Mouse (Mus musculus) thymus, postnatal 0 days (tissue): ENCODE data around the gene Rpain. TPM values are rescaled to one million over a fixed set of nuclear protein-coding genes. Genes with fewer than 3 reads are reported as not detected.

Source experiments
- DNase-seq: peaks from one replicate; pipeline ENCODE4 v3.0.0-alpha.2; 2015; ENCODE audit warnings: low spot score
- polyA plus RNA-seq: library from polyadenylated mRNA; unstranded; fragments of >200 nt; fragmentation: Nextera tagmentation; extraction: Ambion mirVana; gene quantifications from 2 replicates; pipeline ENCODE4 v1.2.1, GENCODE M21; 2015

Gene Rpain
- 85.4 and 92.6 TPM in 2 replicates for polyA plus RNA-seq

GRCm38 (mm10) chr11:70969821-70970559 lies at the start of gene Rpain, which contains the start of gene Nup88:
Gene Rpain, plus strand, starts transcription at chr11:70970213.
Gene Nup88, minus strand, starts transcription at chr11:70969973.
- DNase-seq, result peak; percentile 97

- no peak for DNase-seq
Observed at GRCm38 (mm10) chr11:70931461-70931860, 38.6 kb upstream of the Rpain start.

- DNase-seq, result no peak
Observed at GRCm38 (mm10) chr11:70935316-70935715, 34.7 kb upstream of the Rpain start.

GRCm38 (mm10) chr11:70942596-70942995 lies 27.4 kb upstream of the Rpain start:
- DNase-seq, result no peak

- no peak for DNase-seq
Observed at GRCm38 (mm10) chr11:70943651-70944050, 26.4 kb upstream of the Rpain start.

GRCm38 (mm10) chr11:70944935-70945817 lies 24.8 kb upstream of the Rpain start:
- no peak for DNase-seq

GRCm38 (mm10) chr11:70954711-70955110 lies 15.3 kb upstream of the Rpain start:
- no peak for DNase-seq

- DNase-seq, result no peak
Observed at GRCm38 (mm10) chr11:70960786-70961554, 9.0 kb upstream of the Rpain start.

- DNase-seq, result no peak
Observed at GRCm38 (mm10) chr11:70964222-70964907, 5.6 kb upstream of the Rpain start.

GRCm38 (mm10) chr11:70969271-70969794 lies 680 bp upstream of the Rpain start:
- DNase-seq, result peak; percentile 10

- DNase-seq, result peak; percentile 53
Observed at GRCm38 (mm10) chr11:70970560-70971540, 837 bp downstream of the Rpain start.

GRCm38 (mm10) chr11:70972586-70972985 lies 2.6 kb downstream of the Rpain start:
- DNase-seq, result no peak

GRCm38 (mm10) chr11:70973947-70974346 lies 3.9 kb downstream of the Rpain start:
- peak; percentile 13 for DNase-seq

- no peak for DNase-seq
Observed at GRCm38 (mm10) chr11:70975193-70975592, 5.2 kb downstream of the Rpain start.

- no peak for DNase-seq
Observed at GRCm38 (mm10) chr11:70977293-70977692, 7.3 kb downstream of the Rpain start.

GRCm38 (mm10) chr11:70980232-70980631 lies 10.2 kb downstream of the Rpain start:
- DNase-seq, result no peak

- no peak for DNase-seq
Observed at GRCm38 (mm10) chr11:70980751-70981510, 10.9 kb downstream of the Rpain start.

- no peak for DNase-seq
Observed at GRCm38 (mm10) chr11:70982030-70982429, 12.0 kb downstream of the Rpain start.
